Mouse (Mus musculus): ENCODE measurements around the gene Tdrd9.

The Tdrd9 gene

DNA sequence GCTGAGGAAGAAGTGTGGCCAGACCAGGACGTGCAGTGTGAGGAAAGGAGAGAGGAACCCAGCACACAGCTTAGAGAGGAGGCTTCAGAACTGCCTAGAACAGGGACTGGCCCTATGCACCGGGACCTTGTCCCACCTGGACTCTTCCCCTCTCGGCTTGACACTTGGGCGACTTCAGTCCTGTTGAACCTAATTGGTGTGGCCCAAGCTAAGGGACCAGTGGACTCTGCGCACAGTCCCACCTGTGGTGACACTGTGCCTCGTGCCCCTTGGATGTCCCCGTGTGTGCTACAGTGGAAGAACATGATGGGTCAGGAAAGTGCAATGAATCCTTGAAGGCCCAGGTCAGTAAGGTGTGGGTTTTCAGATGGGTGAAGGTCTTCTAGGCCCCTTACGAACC, 136.3 kb downstream of the Tdrd9 start:
- no peak for DNase-seq (ENCODE audit: low spot score)

DNA sequence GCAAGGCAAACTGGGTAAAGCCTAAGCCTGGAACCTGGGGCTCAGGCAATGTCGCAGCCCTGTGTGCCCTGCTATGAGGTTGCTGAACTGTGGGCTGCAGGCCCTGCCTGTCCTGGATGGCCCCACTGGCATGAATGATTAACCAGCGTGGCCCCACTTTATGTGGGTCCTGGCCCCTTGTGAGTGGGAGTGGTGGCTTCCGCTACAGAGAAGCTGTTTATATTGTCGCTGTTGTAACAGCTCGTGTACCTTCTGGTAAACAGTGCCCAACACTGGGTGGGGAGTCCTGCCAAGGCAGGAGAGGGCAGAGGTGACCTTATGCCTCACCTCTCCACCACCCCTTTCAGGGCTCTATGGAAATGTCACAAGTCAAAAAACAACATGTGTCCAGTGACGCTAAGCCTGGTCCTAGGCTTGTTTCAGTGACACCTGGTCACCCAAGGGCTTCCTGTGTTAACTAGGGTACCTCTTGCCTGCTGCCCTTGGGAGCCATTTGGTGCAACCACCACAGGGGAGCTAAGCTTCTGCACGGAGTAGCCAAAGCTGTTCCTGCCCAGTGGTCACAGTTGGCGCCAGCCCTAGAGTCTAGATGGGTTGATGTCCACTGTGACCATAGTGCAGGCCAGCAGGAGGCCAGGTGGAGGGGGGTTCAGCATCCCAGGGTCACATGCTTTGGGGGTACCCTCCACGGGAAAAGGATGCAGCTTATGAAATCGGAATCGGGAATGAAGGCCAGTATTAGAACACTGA, 137.5 kb downstream of the Tdrd9 start:
- DNase-seq (ENCODE audit: low spot score), result no peak

DNA sequence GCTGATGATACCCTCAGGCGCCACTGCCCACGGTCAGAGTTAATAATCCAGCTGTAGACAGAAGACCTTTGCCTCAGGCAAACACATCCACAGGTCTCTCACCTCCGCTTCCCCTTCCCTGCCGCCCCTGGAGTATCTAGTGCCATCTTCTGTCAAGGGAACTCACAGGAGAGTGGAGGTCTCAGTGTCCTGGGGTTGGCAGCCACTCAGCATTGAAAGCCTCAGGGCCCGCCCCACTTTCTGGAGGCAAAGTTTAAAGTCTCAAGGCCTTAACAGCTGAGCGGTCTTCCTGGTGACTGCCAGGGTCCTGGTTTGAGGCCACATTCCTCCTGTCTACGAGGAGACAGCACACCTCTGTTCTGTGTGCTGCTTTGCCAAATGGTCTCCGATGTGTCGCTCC, 138.3 kb downstream of the Tdrd9 start:
- no peak for DNase-seq (ENCODE audit: low spot score)

DNA sequence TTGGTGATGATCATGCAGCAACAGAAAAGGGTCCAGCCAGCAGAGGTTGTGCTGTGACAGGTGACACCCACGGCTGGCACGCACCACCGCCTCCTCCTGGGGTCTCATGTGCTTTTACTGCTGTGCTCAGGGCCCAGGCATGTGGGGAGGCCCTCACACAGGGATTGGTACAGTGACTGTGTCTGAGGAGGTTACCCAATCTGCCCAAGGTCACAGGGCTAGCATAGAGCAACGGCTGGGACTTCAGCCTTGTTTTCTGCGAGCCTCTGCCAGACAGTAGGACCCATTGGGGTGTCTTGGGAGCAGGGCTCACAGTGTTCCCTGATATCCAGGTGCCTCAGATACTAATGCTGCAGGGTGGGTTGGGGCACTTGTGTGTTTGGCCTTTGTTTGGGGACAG, 140.0 kb downstream of the Tdrd9 start:
- DNase-seq (ENCODE audit: low spot score), result no peak

DNA sequence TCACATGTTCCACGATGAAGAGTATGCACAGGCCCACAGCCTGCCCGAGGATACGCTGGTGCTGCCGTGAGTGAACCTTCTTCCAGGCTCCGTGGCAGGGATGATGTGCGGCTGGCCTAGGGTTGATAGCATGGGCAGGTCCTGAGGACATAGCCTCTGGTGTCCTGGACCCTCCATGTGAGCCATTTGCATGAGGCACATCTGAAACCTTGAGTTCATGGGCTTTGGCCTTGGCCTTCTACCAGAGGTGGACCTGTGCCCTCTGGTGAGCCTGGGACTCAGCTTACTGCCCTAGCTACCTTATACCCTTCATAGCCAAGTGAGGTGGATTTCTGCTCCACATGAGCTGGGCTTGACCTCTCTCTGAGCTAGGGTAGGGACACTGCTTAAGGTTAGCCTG, 140.9 kb downstream of the Tdrd9 start:
- DNase-seq (ENCODE audit: low spot score), result no peak

DNA sequence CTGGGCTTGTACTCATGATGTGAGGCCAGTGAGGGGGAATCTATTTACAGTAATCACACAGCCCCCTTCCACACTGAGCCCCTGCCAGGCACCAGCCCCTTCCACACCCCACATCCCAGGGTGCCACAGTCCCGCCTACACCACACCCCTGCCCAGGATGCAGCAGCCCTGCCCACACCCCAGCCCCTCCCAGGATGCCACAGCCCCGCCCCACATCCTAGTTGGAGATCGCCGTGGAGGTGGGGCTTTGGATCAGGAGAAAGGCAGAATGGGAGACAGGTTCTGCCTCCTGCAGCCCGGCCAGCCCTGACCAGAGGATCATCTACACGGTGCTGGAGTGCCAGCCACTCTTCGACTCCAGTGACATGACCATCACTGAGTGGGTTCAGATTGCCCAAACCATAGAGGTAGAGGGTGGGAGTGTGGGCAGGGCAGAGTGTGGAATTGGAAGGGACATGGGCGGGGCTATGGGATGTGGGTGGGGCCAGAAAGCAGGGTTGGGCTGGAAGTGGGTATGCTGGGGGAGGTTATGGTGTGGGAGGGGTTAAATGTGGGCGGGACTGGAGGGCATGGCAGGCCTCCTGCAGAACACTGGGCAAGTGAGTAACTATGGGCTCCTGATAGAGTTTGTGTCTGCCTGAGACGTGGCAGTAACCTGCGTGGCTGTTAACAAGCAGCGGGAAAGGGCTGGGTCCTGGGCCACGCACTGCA, 141.5 kb downstream of the Tdrd9 start:
- no peak for DNase-seq (ENCODE audit: low spot score)

DNA sequence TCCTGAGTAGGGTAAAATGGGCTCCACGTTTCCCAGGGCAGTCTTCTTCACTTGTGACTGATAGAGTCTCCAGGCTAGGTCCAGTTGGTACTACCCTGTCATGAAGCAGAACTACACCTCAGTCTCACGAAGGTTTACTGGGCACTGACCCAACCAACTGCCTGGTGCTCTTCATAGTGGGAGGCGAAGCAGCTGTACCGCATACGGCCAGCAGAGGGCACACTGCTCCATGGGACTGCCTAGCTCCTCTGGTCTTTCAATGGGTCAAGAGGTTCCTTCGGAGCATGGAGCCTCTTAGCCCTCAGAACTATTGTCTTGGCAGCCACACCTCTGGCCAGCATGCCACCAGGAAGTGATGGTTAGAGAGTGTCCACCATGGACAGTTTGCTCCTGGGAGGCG, 142.4 kb downstream of the Tdrd9 start:
- peak; percentile 59 for DNase-seq (ENCODE audit: low spot score)

DNA sequence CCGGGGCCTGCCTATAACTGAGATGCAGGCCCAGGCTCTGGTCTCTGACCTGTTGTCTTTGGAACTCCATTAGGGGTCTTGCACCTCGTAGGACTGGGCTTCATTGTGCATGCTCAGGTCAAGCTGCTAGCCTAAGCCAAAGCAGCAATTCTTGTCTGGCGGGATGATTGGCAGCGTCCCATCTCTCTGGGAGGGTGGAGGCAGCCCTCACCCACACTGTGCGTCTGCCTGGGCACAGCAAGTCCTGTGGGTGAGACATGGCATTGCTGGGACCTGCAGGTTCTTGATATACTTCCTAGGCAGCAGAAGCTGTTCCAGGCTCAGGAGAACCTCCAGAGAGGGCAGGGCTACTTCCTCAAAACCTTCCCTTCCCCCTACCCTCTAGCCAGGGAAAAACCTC, 145.6 kb downstream of the Tdrd9 start:
- no peak for DNase-seq (ENCODE audit: low spot score)

DNA sequence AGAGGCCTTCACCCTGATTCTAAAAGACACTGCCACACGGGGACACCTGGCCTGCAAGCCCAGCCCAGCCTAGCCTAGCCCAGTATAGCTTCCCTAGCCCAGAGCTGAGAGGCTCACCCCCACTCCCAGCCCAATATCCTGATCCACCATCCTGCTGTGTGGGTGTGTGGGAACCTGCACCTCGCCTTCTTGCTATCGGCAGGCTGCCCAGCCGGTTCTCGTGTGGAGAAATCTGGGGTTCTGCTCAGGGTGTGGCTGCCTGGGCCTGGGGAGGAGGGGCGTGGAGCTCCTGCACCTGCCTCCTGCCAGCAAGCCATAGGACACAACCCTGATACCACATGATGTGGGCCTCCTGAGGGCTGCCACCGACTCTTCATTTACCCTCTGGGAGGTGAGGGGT, 146.3 kb downstream of the Tdrd9 start:
- no peak for DNase-seq (ENCODE audit: low spot score)
